Mouse (Mus musculus): ENCODE results near the gene Hltf. TPM values are rescaled to one million over a fixed set of nuclear protein-coding genes. Genes with fewer than 3 reads are reported as not detected.
"Not testable (repeated sequence)": the region's sequence is repeated elsewhere in the genome, so short reads cannot be mapped to it uniquely, and the experiment has no call there.

Hltf gene
- polyA plus RNA-seq (2014; fragmentation: Nextera tagmentation; extraction: Ambion mirVana): 20.0 and 22.7 TPM in 2 replicates

DNA sequence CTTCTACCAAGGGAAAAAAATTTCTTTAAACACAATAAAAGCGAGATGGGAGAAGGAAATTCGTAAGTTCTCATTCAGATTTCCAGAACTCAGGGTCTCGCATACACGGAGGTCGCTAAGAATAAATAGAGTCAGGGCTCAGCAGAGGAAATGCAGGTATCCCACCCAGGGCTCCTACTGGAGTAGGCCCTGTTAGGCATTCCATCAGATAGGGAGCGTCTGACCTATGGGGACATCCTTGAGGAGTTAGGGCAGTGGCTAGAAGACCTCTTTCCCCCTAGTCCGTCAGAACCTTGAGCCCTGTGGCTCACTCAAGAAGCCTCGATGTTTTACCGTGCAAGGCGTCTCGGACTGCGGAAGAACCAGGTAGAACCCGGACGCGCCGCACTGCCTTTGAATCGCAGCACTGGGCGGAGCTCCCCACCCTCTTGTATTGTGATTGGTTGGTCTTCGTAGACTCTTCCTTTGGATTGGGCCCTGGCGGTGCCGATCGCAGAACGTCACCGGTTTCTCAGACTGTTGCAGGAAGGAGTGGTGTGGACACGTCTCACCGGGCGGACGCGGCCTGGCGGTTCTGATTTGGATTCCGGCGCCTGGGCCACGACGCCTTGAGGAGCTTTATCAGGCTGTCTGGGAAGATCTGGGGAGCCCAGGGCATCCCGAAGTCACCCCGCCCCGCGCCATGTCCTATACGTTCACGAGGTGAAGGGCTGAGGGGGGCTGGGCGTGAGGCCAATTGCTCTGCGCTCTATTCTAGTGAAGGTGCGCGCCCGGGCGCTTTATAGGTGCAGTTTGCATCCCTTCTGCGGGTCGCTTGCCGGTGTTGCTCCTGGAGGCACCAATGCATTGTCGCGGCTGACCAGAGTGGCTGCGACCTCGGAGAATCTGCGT is at the start of gene Hltf:
Gene Hltf, plus strand, starts transcription at position 506 of the 891 bp plus-strand sequence.
- peak within 1 kb of the TSS; percentile 58 for H3K4me2 ChIP-seq (replicated peaks; ENCODE audit: low read depth, low read length)
- peak; percentile 100 for ATAC-seq (ENCODE audit: low FRiP score, low TSS enrichment)
- WGBS: under 1% methylated on average over 49 of the region's 54 CpGs
- no peaks in the 10 kb centered on the region for H3K27me3 ChIP-seq (ENCODE audit: control insufficient read depth, insufficient read depth, low read length)
- 0 out of 2 replicates have a peak, but pooled peaks cover 3% of the 10 kb centered on the region for H3K4me1 ChIP-seq (ENCODE audit: control insufficient read depth, insufficient read depth, low read length)
- peak within 1 kb of the TSS; percentile 67 for H3K4me3 ChIP-seq (ENCODE audit: low read length)
- no peak within 1 kb of the TSS for H3K27ac ChIP-seq (ENCODE audit: low read depth, low read length)
- H3K36me3 ChIP-seq (ENCODE audit: control insufficient read depth, insufficient read depth, low read length): peaks cover 3% of the 10 kb centered on the region; the same call in 1 of the 2 replicates
- no peaks in the 10 kb centered on the region for H3K9me3 ChIP-seq (ENCODE audit: control insufficient read depth, low read length)
- peak within 1 kb of the TSS; percentile 72 for H3K9ac ChIP-seq (ENCODE audit: low read depth, low read length)

DNA sequence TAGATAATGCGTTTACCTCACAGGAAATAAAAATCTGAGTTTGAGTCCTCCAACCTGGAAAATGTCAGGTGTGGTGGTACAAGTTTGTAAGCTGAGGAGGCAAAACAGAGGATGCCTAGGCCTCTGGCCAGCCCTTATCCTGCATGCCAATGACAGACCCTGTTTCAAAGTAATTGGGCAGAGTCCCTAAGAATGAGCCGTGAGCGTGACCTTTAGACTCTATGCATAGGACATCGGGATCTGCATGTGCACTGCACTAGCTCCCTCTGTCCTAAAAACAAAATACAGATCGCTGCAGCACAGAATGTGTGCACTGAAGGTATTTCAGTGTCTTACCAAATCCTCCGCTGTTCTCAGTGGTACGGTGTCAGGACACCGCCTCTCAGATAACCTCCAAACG is 47.1 kb upstream of the Hltf start:
- no peak overlapping the region for H3K27ac ChIP-seq (ENCODE audit: low read depth, low read length)
- 90% methylated on average over 9 of the region's 9 CpGs for WGBS
- no peak overlapping the region for H3K9ac ChIP-seq (ENCODE audit: low read depth, low read length)
- H3K9me3 ChIP-seq (ENCODE audit: control insufficient read depth, low read length): no peaks in the 10 kb centered on the region
- peaks cover 12% of the 10 kb centered on the region; the same call in 1 of the 2 replicates for H3K36me3 ChIP-seq (ENCODE audit: control insufficient read depth, insufficient read depth, low read length)
- H3K27me3 ChIP-seq (ENCODE audit: control insufficient read depth, insufficient read depth, low read length): no peaks in the 10 kb centered on the region
- no peak overlapping the region for H3K4me3 ChIP-seq (ENCODE audit: low read length)
- H3K4me1 ChIP-seq (ENCODE audit: control insufficient read depth, insufficient read depth, low read length): no peaks in the 10 kb centered on the region
- H3K4me2 ChIP-seq (replicated peaks; ENCODE audit: low read depth, low read length): no peak overlapping the region
- ATAC-seq (ENCODE audit: low FRiP score, low TSS enrichment): no peak

DNA sequence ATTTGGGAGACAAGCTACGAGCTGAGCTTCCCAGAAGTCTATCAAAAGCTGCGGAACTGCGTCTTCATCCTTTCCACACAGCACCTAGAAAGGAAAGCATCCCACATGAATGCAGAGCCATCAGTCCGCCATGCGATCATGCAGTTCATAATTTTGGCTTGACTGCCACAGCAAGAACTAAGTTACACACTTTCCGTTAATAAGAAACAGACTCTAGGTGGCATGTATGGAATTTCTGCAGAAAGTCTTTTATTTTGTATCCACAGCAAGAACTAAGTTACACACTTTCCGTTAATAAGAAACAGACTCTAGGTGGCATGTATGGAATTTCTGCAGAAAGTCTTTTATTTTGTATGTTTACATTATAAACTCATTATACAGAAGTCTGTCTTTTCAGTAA is 46.7 kb upstream of the Hltf start:
- H3K4me1 ChIP-seq (ENCODE audit: control insufficient read depth, insufficient read depth, low read length); H3K9me3 ChIP-seq (ENCODE audit: control insufficient read depth, low read length); H3K9ac ChIP-seq (ENCODE audit: low read depth, low read length); H3K4me3 ChIP-seq (ENCODE audit: low read length); H3K4me2 ChIP-seq (replicated peaks; ENCODE audit: low read depth, low read length); ATAC-seq (ENCODE audit: low FRiP score, low TSS enrichment); H3K27ac ChIP-seq (ENCODE audit: low read depth, low read length); H3K27me3 ChIP-seq (ENCODE audit: control insufficient read depth, insufficient read depth, low read length): not testable (repeated sequence)
- 83% methylated on average over 7 of the region's 7 CpGs for WGBS
- H3K36me3 ChIP-seq (ENCODE audit: control insufficient read depth, insufficient read depth, low read length): peaks cover 17% of the 10 kb centered on the region; the same call in 1 of the 2 replicates

DNA sequence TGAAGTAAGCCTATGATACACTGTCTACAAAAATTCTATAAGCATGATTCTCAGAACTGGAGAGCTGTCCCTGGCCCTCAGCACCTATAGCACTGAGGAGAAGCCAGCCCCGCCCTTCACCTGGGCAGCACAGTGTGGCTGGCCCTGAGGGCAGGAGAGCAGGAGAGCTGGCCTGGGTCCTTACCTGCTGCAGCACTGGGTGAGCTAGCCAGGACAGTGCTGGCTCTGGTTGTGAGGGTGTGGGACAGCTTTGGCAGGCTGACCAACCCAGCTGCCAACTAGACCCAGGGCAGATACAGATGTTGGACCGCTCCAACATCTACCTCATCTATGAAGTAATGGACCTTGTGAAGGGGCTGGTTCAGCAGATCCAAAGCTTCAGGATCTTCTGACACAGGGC is 43.2 kb upstream of the Hltf start:
- ATAC-seq (ENCODE audit: low FRiP score, low TSS enrichment): no peak
- WGBS: 93% methylated on average over 2 of the region's 2 CpGs
- Histone ChIP-seq H3K4me3 (ENCODE audit: low read length) (no peak overlapping the region), H3K36me3 (ENCODE audit: control insufficient read depth, insufficient read depth, low read length) (peaks cover 26% of the 10 kb centered on the region; the same call in 1 of the 2 replicates), H3K27ac (ENCODE audit: low read depth, low read length) (no peak overlapping the region), H3K4me2 (replicated peaks; ENCODE audit: low read depth, low read length) (no peak overlapping the region), H3K9ac (ENCODE audit: low read depth, low read length) (no peak overlapping the region), H3K4me1 (ENCODE audit: control insufficient read depth, insufficient read depth, low read length) (no peaks in the 10 kb centered on the region), H3K9me3 (ENCODE audit: control insufficient read depth, low read length) (no peaks in the 10 kb centered on the region), H3K27me3 (ENCODE audit: control insufficient read depth, insufficient read depth, low read length) (no peaks in the 10 kb centered on the region)

DNA sequence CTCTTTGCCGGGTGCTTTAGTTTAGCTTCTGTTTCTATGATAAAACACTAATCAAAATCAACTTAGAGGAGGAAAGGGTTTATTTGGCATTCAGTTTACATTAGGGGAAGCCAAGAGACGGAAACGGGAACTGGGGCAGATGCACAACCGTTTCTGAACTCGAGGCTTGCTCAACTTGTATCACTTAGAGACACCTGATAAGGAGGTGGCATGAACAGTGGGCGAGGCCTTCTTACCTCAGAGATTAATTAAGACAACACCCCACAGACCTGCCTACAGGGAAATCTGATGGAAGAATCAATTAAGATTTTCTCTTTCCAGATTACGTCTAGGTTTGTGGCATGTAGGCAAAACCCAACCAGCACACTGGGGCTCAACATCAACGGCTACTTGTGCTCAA is 39.5 kb upstream of the Hltf start:
- no peaks in the 10 kb centered on the region for H3K9me3 ChIP-seq (ENCODE audit: control insufficient read depth, low read length)
- H3K4me1 ChIP-seq (ENCODE audit: control insufficient read depth, insufficient read depth, low read length): no peaks in the 10 kb centered on the region
- 91% methylated on average over 8 of the region's 8 CpGs for WGBS
- H3K4me2 ChIP-seq (replicated peaks; ENCODE audit: low read depth, low read length): no peak overlapping the region
- no peak overlapping the region for H3K27ac ChIP-seq (ENCODE audit: low read depth, low read length)
- H3K36me3 ChIP-seq (ENCODE audit: control insufficient read depth, insufficient read depth, low read length): peaks cover 27% of the 10 kb centered on the region; the same call in 1 of the 2 replicates
- H3K27me3 ChIP-seq (ENCODE audit: control insufficient read depth, insufficient read depth, low read length): no peaks in the 10 kb centered on the region
- ATAC-seq (ENCODE audit: low FRiP score, low TSS enrichment): no peak
- H3K9ac ChIP-seq (ENCODE audit: low read depth, low read length): no peak overlapping the region
- no peak overlapping the region for H3K4me3 ChIP-seq (ENCODE audit: low read length)

DNA sequence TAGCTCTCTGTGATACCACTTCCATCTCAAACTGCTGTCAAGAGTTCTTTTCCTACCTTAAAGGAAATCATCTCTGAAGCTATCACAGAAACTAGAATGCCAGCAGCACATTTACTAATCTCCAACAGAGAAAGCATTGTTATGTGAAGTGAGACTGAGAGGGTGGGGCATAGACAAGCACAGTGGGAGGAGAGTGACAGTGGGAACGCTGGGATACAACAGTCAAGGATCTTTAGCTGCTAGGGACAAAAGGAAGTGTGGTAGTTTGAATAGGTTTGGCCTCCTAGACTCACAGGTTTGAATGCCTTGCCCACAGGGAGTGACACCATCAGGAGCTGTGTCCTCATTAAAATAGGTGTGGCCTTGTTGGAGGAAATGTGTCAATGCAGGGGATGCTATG is 33.8 kb upstream of the Hltf start:
- Histone ChIP-seq H3K27me3 (ENCODE audit: control insufficient read depth, insufficient read depth, low read length) (no peaks in the 10 kb centered on the region), H3K4me2 (replicated peaks; ENCODE audit: low read depth, low read length) (no peak overlapping the region), H3K4me1 (ENCODE audit: control insufficient read depth, insufficient read depth, low read length) (no peaks in the 10 kb centered on the region), H3K27ac (ENCODE audit: low read depth, low read length) (no peak overlapping the region), H3K36me3 (ENCODE audit: control insufficient read depth, insufficient read depth, low read length) (peaks cover 12% of the 10 kb centered on the region; the same call in 1 of the 2 replicates), H3K9ac (ENCODE audit: low read depth, low read length) (no peak overlapping the region), H3K4me3 (ENCODE audit: low read length) (no peak overlapping the region), H3K9me3 (ENCODE audit: control insufficient read depth, low read length) (no peaks in the 10 kb centered on the region)
- ATAC-seq (ENCODE audit: low FRiP score, low TSS enrichment): no peak
- WGBS: 74% methylated on average over 1 of the region's 1 CpGs

DNA sequence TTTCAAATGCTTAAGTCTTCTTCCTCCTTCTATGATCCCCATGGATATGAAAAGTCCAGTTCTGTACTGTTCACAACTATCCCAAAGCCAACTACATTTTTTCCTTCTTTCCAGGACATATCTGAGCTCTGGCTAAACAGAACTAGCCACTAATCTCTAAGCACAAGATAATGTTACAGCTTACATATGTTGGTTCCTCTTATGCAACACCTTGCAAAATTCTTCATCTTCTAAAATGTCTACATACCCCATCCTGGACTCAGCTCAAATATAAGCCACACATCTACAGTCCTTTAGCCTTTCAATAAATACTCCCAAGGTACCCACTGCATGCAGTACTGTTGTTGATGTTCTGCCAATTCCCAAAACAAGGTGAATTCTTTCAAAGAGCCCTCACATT is 31.1 kb upstream of the Hltf start:
- Histone ChIP-seq H3K4me1 (ENCODE audit: control insufficient read depth, insufficient read depth, low read length) (no peaks in the 10 kb centered on the region), H3K9ac (ENCODE audit: low read depth, low read length) (no peak overlapping the region), H3K4me3 (ENCODE audit: low read length) (no peak overlapping the region), H3K4me2 (replicated peaks; ENCODE audit: low read depth, low read length) (no peak overlapping the region), H3K27me3 (ENCODE audit: control insufficient read depth, insufficient read depth, low read length) (no peaks in the 10 kb centered on the region), H3K36me3 (ENCODE audit: control insufficient read depth, insufficient read depth, low read length) (peaks cover 12% of the 10 kb centered on the region; the same call in 1 of the 2 replicates), H3K27ac (ENCODE audit: low read depth, low read length) (no peak overlapping the region), H3K9me3 (ENCODE audit: control insufficient read depth, low read length) (no peaks in the 10 kb centered on the region)
- ATAC-seq (ENCODE audit: low FRiP score, low TSS enrichment): no peak

DNA sequence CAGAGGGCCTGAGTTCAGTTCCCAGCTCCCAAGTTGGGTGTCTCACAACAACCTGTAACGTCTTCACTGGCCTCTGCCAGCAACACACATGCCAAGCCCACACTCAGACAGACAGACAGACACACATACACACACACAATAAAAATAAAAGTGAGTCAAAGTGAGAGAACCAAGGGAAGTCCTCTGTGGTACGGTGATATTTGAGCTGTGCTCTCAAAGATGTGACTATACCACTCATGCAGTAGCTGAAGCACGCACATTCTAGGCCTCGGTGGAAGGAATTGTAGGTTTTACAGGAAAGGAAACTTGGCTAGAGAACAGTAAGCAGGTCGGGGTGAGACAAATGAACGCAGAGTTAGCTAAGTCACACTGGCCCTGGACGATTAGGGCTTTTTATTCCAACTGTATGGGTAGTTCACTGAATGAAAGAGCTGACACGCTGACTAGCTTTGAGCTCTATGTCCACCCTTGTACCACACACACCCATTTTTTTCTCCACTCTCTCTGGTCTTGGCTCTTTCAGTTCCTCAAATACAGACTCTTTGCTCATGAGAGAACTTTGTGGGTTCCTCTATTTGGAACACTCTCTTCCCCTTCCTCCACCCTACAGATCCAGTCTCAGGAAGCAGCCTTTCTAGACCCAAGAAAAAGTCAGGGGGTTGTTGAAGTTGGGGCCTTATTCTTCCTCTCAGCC is 30.5 kb upstream of the Hltf start:
- H3K36me3 ChIP-seq (ENCODE audit: control insufficient read depth, insufficient read depth, low read length): peaks cover 12% of the 10 kb centered on the region; the same call in 1 of the 2 replicates
- WGBS: 93% methylated on average over 8 of the region's 8 CpGs
- no peak overlapping the region for H3K4me2 ChIP-seq (replicated peaks; ENCODE audit: low read depth, low read length)
- no peaks in the 10 kb centered on the region for H3K4me1 ChIP-seq (ENCODE audit: control insufficient read depth, insufficient read depth, low read length)
- H3K27me3 ChIP-seq (ENCODE audit: control insufficient read depth, insufficient read depth, low read length): no peaks in the 10 kb centered on the region
- H3K9me3 ChIP-seq (ENCODE audit: control insufficient read depth, low read length): no peaks in the 10 kb centered on the region
- no peak overlapping the region for H3K9ac ChIP-seq (ENCODE audit: low read depth, low read length)
- ATAC-seq (ENCODE audit: low FRiP score, low TSS enrichment): no peak
- no peak overlapping the region for H3K4me3 ChIP-seq (ENCODE audit: low read length)
- H3K27ac ChIP-seq (ENCODE audit: low read depth, low read length): no peak overlapping the region

DNA sequence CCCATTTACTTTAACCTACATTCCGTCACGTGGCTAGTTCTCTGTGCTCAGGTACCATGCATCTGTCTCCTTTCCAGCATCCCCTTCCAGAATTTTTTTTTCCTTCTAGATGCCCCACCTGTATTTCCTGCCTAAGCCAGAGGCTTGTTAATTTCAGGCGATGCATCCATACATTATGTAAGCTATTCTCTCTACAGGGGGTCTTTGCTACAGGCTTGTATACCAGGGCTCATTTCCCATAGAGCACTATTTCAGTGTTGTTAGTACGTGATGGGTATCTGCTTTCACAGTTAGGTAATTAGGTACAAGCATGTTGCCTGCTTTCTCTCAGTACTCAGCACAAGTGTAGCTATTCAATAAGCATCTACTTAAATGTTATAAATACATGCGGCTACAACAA is 29.8 kb upstream of the Hltf start:
- Histone ChIP-seq H3K9ac (ENCODE audit: low read depth, low read length) (no peak overlapping the region), H3K4me1 (ENCODE audit: control insufficient read depth, insufficient read depth, low read length) (no peaks in the 10 kb centered on the region), H3K36me3 (ENCODE audit: control insufficient read depth, insufficient read depth, low read length) (peaks cover 9% of the 10 kb centered on the region; the same call in 1 of the 2 replicates), H3K27me3 (ENCODE audit: control insufficient read depth, insufficient read depth, low read length) (no peaks in the 10 kb centered on the region), H3K4me2 (replicated peaks; ENCODE audit: low read depth, low read length) (no peak overlapping the region), H3K9me3 (ENCODE audit: control insufficient read depth, low read length) (no peaks in the 10 kb centered on the region), H3K27ac (ENCODE audit: low read depth, low read length) (no peak overlapping the region), H3K4me3 (ENCODE audit: low read length) (no peak overlapping the region)
- WGBS: 90% methylated on average over 5 of the region's 5 CpGs
- ATAC-seq (ENCODE audit: low FRiP score, low TSS enrichment): no peak
